Mouse (Mus musculus): Measurements from ENCODE around the gene Cyth2.

DNA sequence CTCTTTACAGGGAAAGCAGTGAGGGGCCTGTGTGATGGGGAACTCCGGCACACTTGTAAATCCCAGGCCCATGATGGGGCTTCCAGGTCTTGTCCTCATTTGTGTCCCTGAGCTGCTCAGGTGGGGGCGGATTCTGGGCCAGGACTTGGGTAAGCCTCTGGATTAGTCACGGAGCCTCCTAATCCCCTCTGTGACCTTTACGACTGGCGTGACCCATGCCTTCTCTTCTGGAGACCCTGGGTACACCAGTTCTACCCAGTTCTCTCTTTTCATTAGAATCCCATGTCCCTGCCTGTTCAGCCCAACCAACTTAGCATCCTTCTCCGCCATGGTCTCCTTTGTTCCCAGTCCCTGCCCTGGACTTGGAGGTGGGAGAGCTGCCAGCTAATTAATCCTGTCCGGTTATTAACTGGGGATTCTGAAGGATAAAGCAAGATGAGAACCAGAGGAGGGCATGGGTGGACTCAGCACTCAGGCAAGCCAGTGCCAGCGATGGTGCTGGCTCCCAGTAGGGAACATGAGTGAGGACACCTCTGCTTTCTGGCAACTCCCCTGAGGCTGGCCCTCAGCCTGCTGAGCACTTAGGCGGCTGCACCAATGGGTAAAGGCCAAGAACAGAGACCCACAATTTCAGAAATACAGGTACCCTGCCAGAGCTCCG lies 1.1 kb upstream of the Cyth2 start:
- no peak for TF ChIP-seq POLR2A (IDR thresholded peaks at IDR 0.05; ENCODE audit: insufficient read depth, low read depth, low read length)
- TF ChIP-seq CTCF (IDR thresholded peaks at IDR 0.05): no peak
